Mouse (Mus musculus) kidney, postnatal 36 days (tissue): ENCODE results near the gene Gpr83.
A peak's percentile ranks its signal among the peaks of the same experiment; 100 is the strongest.

Experiments used
- DNase-seq, 2 experiments: peaks; one replicate each; pipeline ENCODE4 v3.0.0; 2021 to 2022; ENCODE audit warnings: mixed read lengths in 2 of 2

The Gpr83 gene

GRCm38 (mm10) chr9:14859868-14860639 is at the start of gene Gpr83:
TSS of gene Gpr83 (plus strand) at chr9:14860210.
- DNase-seq: peak in 1 of 2 experiments; percentile 6

- DNase-seq: no peak
These were observed 38.6 kb upstream of the Gpr83 start for GRCm38 (mm10) chr9:14821396-14821795.

GRCm38 (mm10) chr9:14824840-14825239 is 35.2 kb upstream of the Gpr83 start:
- DNase-seq: peak in 1 of 2 experiments; percentile 3

- no peak for DNase-seq
These were observed 32.1 kb upstream of the Gpr83 start for GRCm38 (mm10) chr9:14827875-14828274.

GRCm38 (mm10) chr9:14832046-14832445 is 28.0 kb upstream of the Gpr83 start:
- no peak for DNase-seq

- DNase-seq: no peak
These were observed 24.5 kb upstream of the Gpr83 start for GRCm38 (mm10) chr9:14835335-14836075.

GRCm38 (mm10) chr9:14839527-14839926 is 20.5 kb upstream of the Gpr83 start:
- DNase-seq: peak in 1 of 2 experiments; percentile 45

- no peak for DNase-seq
These were observed 20.0 kb upstream of the Gpr83 start for GRCm38 (mm10) chr9:14839970-14840369.

- DNase-seq: peak; percentile 37 to 51
These were observed 17.9 kb upstream of the Gpr83 start for GRCm38 (mm10) chr9:14841878-14842761.

- DNase-seq: no peak
These were observed 16.6 kb upstream of the Gpr83 start for GRCm38 (mm10) chr9:14843311-14843857.

- no peak for DNase-seq
These were observed 16.1 kb upstream of the Gpr83 start for GRCm38 (mm10) chr9:14843901-14844300.

GRCm38 (mm10) chr9:14846428-14846827 is 13.6 kb upstream of the Gpr83 start:
- no peak for DNase-seq

GRCm38 (mm10) chr9:14848267-14848935 is 11.6 kb upstream of the Gpr83 start:
- DNase-seq: no peak

- DNase-seq: no peak
These were observed 5.4 kb upstream of the Gpr83 start for GRCm38 (mm10) chr9:14854585-14854984.

GRCm38 (mm10) chr9:14856922-14857654 is 2.9 kb upstream of the Gpr83 start:
- peak in 1 of 2 experiments; percentile 6 for DNase-seq

- peak; percentile 4 for DNase-seq
These were observed 1.8 kb upstream of the Gpr83 start for GRCm38 (mm10) chr9:14858170-14858706.

GRCm38 (mm10) chr9:14858782-14859181 is 1.2 kb upstream of the Gpr83 start:
- DNase-seq: no peak

- no peak for DNase-seq
These were observed 3.1 kb downstream of the Gpr83 start for GRCm38 (mm10) chr9:14863126-14863525.

GRCm38 (mm10) chr9:14864726-14865125 is 4.7 kb downstream of the Gpr83 start:
- no peak for DNase-seq

GRCm38 (mm10) chr9:14866957-14867356 is 6.9 kb downstream of the Gpr83 start:
- peak; percentile 12 to 65 for DNase-seq

- no peak for DNase-seq
These were observed 8.3 kb downstream of the Gpr83 start for GRCm38 (mm10) chr9:14868326-14868725.
